Mouse (Mus musculus) lung, postnatal 0 days (tissue): ENCODE results near the gene Gm20388.

Source experiments
- CTCF ChIP-seq: IDR thresholded peaks from 2 replicates; pipeline ENCODE4 v1.5.1; 2016; ENCODE audit warnings: antibody characterized with exemption, mild to moderate bottlenecking
- EP300 ChIP-seq: IDR thresholded peaks from 2 replicates; pipeline ENCODE4 v1.6.1; 2016; ENCODE audit warnings: antibody characterized with exemption, mild to moderate bottlenecking, control low read depth

- TF ChIP-seq EP300 (no peak), CTCF (no peak)
Measured at GRCm38 (mm10) chr8:121820840-121821239, 1910.2 kb downstream of the Gm20388 start.
